Mouse (Mus musculus): Measurements from ENCODE around the gene Oosp1.

- TF ChIP-seq POLR2A (IDR thresholded peaks at IDR 0.05; ENCODE audit: low read depth, low read length) (no peak), CTCF (IDR thresholded peaks at IDR 0.05; ENCODE audit: borderline replicate concordance, insufficient read depth, low read length) (no peak)
Measured at GRCm38 (mm10) chr19:11720071-11720470, 29.1 kb upstream of the Oosp1 start.
